Mouse (Mus musculus) spleen, postnatal 14 days (tissue): ENCODE results near the gene Hspd1.
A peak's percentile ranks its signal among the peaks of the same experiment; 100 is the strongest.
"Not testable (repeated sequence)": the region's sequence is repeated elsewhere in the genome, so short reads cannot be mapped to it uniquely, and the experiment has no call there.

Source experiments
- DNase-seq, 2 experiments: peaks; one replicate each; pipeline ENCODE4 v3.0.0; 2021 to 2022; ENCODE audit warnings: low spot score in 2 of 2

The Hspd1 gene

GRCm38 (mm10) chr1:55087932-55088610 lies at the start of gene Hspd1, which contains the start of gene Hspe1:
Hspd1 (minus strand) TSS chr1:55088243.
Hspe1 (plus strand) TSS chr1:55088132.
- peak; percentile 89 to 94 for DNase-seq

- DNase-seq = no peak
Observed at GRCm38 (mm10) chr1:55135846-55136245, 47.8 kb upstream of the Hspd1 start.

- no peak for DNase-seq
Observed at GRCm38 (mm10) chr1:55134301-55134700, 46.3 kb upstream of the Hspd1 start.

- no peak for DNase-seq
Observed at GRCm38 (mm10) chr1:55133173-55133572, 45.1 kb upstream of the Hspd1 start.

GRCm38 (mm10) chr1:55132308-55132707 lies 44.3 kb upstream of the Hspd1 start:
- no peak for DNase-seq

GRCm38 (mm10) chr1:55131424-55132014 lies 43.5 kb upstream of the Hspd1 start:
- DNase-seq = peak in 1 of 2 experiments; percentile 47

- peak; percentile 85 to 91 for DNase-seq
Observed at GRCm38 (mm10) chr1:55130943-55131401, 42.9 kb upstream of the Hspd1 start, which contains the start of gene Mob4. Mob4 (plus strand) TSS chr1:55131231.

GRCm38 (mm10) chr1:55130190-55130916 lies 42.3 kb upstream of the Hspd1 start:
- no peak for DNase-seq

GRCm38 (mm10) chr1:55129716-55130115 lies 41.7 kb upstream of the Hspd1 start:
- no peak for DNase-seq

- DNase-seq = not testable (repeated sequence)
Observed at GRCm38 (mm10) chr1:55124136-55124535, 36.1 kb upstream of the Hspd1 start.

- no peak for DNase-seq
Observed at GRCm38 (mm10) chr1:55123561-55123960, 35.5 kb upstream of the Hspd1 start.

- no peak for DNase-seq
Observed at GRCm38 (mm10) chr1:55123046-55123445, 35.0 kb upstream of the Hspd1 start.

GRCm38 (mm10) chr1:55109066-55109766 lies 21.2 kb upstream of the Hspd1 start:
- DNase-seq = no peak

GRCm38 (mm10) chr1:55108473-55108872 lies 20.4 kb upstream of the Hspd1 start:
- DNase-seq = no peak

- DNase-seq = no peak
Observed at GRCm38 (mm10) chr1:55107644-55108043, 19.6 kb upstream of the Hspd1 start.

- DNase-seq = no peak
Observed at GRCm38 (mm10) chr1:55106919-55107585, 19.0 kb upstream of the Hspd1 start.

GRCm38 (mm10) chr1:55092469-55092868 lies 4.4 kb upstream of the Hspd1 start:
- no peak for DNase-seq

- no peak for DNase-seq
Observed at GRCm38 (mm10) chr1:55092056-55092455, 4.0 kb upstream of the Hspd1 start.

GRCm38 (mm10) chr1:55089498-55090064 lies 1.5 kb upstream of the Hspd1 start:
- DNase-seq = no peak

GRCm38 (mm10) chr1:55088611-55089497 lies 811 bp upstream of the Hspd1 start:
- DNase-seq = no peak
